Mouse (Mus musculus) heart, adult 9 months (tissue): ENCODE measurements at regions not wholly inside any gene's neighbourhood (a gene's known extent, or its start where the extent isn't known, plus 50 kb on each side); places are given as distances from the start of the nearest gene placed in this dataset.

ENCODE experiments used
- DNase-seq, 2 experiments: peaks; one replicate each; pipeline ENCODE4 v3.0.0; 2022; ENCODE audit warnings: low spot score in 2 of 2

DNA sequence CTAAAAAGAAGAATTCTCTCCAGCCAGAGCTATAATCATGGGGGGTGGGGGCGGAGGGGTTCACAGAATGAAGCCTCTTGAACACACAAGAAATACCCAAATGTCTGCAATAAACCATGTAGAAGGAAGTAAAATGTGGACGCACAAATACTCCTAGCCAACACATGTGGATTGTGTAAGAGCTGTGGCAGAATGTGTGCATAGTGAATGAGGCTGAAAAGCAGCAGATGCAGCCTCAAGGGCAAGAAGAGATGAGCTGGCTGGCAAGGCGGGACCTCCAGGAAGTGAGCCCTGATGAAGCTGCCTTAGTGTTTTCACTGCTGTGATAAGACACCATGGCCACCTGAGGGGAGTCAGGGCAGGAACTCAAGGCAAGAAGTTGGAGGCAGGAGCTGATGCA lies 53.3 kb upstream of the Arhgap28 start:
- no peak for DNase-seq

DNA sequence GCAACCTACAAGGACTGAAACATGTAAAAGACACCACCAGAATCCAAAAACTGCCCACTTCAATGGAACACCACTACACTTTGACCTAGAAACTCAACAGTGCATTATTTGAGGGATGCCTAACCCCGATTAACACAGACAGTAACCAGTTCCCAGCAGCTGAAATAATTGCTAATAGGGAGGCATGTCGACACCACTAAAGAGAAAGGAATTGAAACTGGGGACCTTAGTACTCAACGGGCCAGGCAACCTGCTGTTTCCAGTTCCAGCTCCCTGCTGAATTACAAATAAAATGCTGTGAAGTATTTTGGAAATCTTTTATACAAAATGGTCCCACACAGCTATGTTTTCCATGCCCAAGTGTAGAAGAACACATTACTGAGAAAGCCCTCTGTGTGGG lies 56.5 kb upstream of the Arhgap28 start:
- no peak for DNase-seq

DNA sequence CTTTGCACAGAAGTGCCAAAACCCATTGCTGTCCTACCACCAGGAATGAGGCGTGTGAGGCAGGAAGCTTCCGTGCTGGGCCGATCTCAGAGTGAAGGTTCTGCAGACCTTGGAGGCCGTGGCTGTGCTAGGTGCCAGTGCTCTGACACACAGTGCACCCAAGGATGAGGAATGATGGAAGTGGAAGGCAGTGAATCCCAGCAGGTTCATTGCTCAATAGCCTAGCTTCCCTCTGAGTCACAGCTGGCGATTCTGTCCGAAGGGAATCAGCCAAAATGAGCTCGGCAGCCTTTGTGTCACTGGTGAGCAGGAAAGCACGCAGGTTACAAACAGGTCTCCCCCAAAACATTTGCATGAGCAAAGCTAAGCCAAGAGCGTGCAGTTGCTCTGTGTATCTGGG lies 61.8 kb upstream of the Arhgap28 start:
- peak in 1 of 2 experiments; percentile 8 for DNase-seq

- DNase-seq: no peak
Measured at GRCm38 (mm10) chr17:68066204-68066603, 62.3 kb upstream of the Arhgap28 start.

GRCm38 (mm10) chr17:68069008-68069407 lies 65.1 kb upstream of the Arhgap28 start:
- DNase-seq: no peak

- no peak for DNase-seq
Measured at GRCm38 (mm10) chr17:68069484-68069883, 65.6 kb upstream of the Arhgap28 start.

- DNase-seq: no peak
Measured at GRCm38 (mm10) chr17:68071472-68071871, 67.6 kb upstream of the Arhgap28 start.

- no peak for DNase-seq
Measured at GRCm38 (mm10) chr17:68075712-68076111, 71.8 kb upstream of the Arhgap28 start.

DNA sequence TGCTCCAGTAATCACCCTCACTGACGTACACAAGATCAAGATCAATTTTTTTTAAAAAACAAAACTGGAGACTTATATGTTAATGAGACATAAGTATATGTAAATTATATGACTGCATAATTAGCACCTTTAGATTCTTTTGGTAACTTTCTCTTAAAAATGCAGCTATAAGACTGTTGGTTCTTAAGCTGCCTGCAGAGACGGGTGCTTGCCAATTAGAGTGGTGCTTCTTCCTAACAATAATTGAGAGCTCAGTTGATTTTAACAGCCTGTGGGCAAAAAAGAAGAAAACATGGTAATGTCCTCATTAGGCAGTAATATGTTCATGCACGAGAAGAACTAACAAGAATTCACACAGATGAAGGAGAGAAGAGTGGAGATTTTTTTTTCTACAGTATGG lies 74.8 kb upstream of the Arhgap28 start:
- no peak for DNase-seq

DNA sequence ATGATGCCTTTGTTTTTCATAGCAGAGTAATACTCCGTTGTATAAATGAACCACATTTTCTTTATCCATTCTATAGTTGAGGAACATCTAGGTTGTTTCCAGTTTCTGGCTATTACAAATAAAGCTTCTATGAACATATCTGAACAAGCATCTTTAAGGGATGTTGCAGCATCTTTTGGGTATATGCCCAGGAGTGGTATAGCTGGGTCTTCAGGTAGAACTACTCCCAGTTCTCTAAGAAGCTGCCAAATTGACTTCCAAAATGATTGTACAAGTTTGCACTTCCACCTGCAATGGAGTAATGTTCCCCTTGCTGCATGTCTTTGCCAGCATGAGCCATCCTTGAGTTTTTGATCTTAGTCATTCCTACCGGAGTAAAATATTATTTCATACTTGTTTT lies 80.5 kb upstream of the Arhgap28 start:
- DNase-seq: no peak

DNA sequence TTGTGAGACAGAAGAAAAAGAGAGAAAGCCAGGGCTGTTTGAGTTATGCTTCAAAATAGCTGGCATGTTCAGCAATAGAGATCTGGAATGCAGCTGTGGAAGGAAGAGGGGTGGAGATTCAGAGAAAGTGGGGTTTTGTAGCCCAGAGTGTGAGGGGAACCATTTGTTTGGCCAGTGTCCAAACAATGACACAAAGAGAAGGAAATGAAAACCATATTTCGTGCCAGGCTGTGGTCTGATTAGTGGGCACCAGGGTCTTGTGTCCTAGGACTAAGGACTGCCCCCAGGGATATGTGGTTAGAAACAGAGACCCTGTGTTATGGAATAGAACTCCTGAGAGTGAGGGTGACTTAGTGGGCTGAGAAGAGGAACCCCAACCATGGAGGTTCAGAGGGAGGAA lies 83.2 kb upstream of the Arhgap28 start:
- DNase-seq: peak; percentile 26 to 51

GRCm38 (mm10) chr17:68089179-68089578 lies 85.3 kb upstream of the Arhgap28 start:
- DNase-seq: no peak

- no peak for DNase-seq
Measured at GRCm38 (mm10) chr17:68089830-68090229, 85.9 kb upstream of the Arhgap28 start.

- no peak for DNase-seq
Measured at GRCm38 (mm10) chr17:68096982-68097381, 93.1 kb upstream of the Arhgap28 start.

DNA sequence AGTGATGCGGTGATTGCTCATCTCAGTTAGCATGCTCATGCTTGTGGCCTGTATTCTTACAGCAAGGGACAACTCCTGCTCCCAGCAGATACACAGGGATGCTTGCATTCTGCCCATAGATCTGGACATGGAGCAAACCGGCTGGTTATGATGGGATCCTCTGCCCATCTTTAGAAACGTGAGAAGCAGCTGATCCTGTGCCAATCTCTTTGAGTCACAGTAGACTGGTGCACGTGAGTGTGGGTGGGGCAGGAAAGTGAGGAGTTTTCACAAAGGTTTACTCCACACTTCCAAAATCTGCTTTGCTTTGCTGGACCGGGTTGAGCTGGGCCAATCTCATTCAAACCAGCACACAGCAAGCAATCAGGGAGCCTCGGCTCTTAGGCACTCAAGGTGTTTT lies 93.5 kb upstream of the Arhgap28 start:
- DNase-seq: no peak

- no peak for DNase-seq
Measured at GRCm38 (mm10) chr17:68100093-68100492, 96.2 kb upstream of the Arhgap28 start.

DNA sequence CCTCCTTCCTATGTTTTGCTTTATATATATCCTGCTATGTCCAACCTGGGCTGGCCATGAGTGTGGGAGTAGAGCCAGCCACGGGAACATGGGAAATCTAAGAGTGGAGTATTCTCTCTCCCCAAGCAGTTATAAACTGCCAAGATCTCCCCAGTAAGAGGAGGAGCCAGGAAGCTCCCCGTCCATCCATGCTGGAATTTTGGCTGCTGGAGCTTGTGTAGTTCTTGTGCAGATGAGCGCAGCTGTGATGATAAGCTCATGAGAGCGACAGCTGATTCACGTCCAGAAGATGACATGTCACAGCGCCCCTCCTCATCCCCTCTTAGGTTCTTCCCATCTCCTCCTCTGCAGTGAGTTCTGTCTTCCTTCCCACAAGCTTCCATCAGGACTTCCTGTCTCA lies 99.4 kb upstream of the Arhgap28 start:
- DNase-seq: peak; percentile 75 to 81

- no peak for DNase-seq
Measured at GRCm38 (mm10) chr17:68106366-68106765, 102.4 kb upstream of the Arhgap28 start.

GRCm38 (mm10) chr17:68107875-68108274 lies 104.0 kb upstream of the Arhgap28 start:
- no peak for DNase-seq

DNA sequence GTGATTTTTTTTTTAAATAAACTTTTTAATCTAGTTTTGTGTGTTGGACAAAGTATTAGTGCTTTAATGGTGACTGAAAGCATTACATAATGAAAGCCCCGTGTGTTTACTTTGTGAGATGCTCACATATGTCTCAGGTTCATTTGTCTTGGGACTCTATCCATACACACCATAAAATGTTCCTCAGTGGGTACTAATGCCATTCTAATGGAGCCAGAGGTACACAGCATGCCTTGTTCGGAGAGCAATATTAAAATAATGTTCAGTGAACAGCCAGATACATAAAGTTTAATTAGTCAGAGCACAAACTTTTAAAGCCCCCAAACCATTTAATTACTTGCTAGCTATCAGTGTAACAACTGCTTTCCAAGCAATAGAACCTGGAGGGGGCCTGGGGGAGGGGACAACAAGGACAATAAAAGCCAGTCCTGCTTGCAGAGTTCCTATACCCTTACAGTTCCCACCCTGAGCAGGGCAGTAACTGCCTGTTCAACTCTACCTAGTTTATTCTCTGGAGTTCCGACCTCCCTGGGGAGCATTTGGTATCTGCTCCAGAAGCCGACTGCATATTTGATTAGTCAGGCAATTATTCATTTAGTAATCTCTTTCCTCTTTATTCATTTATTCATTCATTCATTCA lies 108.0 kb upstream of the Arhgap28 start:
- no peak for DNase-seq

DNA sequence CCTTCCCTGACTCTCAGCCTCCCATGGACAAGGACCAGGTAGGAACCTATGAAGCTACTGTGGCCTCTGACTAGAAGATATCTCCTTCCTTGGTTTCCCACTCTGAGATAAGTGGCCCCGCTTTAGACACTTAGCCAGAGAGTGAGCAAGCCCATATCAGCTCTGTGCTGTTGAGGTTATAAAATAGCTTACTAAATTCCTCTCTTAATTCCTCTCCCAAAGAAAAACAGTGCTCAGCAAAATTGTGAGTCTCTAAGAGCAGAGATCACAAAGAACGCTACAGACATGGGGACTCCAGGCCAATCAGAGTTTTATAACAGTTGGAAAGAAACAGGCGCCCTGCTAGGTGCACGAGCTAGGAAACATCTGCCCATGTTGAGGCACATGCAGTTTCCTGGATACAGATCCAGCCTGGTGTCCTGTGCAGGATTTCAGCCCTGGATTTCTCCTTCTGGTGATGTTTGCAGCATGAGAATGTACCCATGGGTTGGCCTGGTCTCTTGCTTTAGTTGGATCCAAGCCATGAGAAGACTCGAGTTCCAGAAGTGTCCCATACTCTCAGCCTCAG lies 108.9 kb upstream of the Arhgap28 start:
- no peak for DNase-seq

- no peak for DNase-seq
Measured at GRCm38 (mm10) chr17:68115599-68115998, 111.7 kb upstream of the Arhgap28 start.

DNA sequence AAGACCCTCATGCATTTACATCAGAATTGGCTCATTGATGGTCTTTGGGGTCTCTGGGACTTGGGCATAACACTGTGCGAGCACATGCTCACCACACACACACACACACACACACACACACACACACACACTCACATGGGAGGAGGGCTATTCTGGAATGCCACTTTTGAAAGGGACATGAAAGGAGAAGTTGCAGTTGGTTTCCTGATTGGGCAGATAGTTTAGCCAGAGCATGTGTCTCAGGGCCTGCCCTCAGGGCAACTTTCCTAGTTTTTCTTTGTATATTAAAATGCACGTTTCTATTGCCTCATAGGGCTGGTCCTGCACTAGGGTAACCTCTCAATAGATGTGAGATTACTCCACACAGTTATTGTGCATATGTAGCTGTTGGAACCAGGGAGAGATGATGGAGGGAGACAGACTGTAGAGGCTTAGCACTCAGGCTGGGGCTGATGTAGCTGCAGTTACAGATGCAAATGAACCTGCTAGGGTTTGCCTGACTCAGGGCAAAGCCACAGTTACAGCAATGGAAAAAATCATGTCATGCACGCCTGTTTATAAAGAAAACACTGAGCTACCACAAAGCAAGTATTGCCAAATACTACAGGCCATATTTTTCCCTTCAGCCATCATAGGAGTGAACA lies 115.3 kb upstream of the Arhgap28 start:
- no peak for DNase-seq
